Mouse (Mus musculus): ENCODE results near the gene Mindy4. TPM values are rescaled to one million over a fixed set of nuclear protein-coding genes. Genes with fewer than 3 reads are reported as not detected.

Gene Mindy4
- polyA plus RNA-seq, 2 experiments from 2014 or later, result 0.08 to 0.66 TPM

DNA sequence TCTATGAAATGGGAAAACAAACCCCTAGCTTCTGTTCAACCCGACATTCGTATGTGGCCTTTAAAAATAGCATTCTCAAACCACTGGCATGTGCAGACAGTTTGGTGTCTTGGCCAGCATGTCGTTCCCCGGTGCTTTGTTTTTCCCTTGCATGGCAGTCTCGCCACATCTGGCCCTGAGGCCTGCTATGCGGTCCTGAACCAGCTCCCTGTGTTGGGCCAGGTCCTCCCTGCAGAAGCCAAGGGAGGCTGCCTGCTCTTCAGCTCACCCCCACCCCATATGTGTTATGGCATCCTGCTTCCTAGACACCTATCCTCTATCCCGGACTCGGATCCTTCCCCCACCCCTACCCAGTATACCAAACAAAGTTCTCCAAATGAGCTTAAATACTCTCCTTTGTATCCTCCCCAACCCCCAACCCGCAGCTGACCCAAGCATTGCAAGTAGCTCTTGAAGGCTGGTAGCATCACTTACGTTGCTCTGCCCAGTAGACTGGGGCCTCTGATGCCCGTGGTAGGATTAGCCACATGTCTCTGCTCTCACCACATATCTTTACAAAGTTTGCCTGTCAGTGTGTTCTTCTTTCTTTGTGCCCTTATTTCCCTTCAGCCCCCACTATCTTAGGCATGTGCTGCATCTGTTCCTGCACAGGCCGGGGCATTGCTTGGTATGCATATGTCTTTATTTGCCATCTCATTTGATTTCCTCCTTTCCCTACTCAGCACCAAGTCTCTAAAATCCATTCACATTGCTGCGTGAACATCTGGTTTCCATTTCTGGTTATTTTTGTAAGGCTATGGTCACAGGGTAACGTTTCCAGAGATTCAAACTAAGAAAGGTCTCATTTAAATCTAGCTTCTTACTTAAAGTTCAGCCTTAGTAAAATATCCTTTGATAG, 55.5 kb downstream of the Mindy4 start:
- ATAC-seq, result no peak

GRCm38 (mm10) chr6:55262161-55262560, 59.0 kb downstream of the Mindy4 start:
- no peak for ATAC-seq

DNA sequence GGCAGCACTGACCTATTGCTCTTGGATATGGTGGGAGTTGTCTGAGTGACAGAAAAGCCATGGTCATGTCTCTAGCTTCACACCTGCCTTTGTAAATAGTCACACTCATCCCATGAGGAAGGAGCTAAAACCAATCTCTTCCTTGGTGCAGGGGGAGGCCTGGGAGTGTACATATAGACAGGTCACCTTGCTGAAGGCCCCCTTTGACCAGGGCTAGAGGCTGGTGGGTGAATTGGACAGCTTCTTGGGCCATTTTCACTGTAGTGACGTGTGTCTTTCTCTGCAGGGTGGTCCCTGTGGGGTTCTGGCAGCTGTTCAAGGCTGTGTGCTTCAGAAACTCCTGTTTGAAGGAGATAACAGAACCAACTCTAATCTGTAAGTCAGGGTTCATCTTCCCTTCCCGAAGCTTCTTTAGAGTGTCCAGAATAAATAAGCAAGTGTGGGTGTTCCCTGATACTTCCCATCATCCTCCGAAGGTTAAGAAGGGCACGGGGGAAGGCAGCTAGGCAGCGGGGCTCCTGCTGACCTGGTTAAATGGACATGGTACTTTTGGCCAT, 60.4 kb downstream of the Mindy4 start:
- ATAC-seq, result no peak

DNA sequence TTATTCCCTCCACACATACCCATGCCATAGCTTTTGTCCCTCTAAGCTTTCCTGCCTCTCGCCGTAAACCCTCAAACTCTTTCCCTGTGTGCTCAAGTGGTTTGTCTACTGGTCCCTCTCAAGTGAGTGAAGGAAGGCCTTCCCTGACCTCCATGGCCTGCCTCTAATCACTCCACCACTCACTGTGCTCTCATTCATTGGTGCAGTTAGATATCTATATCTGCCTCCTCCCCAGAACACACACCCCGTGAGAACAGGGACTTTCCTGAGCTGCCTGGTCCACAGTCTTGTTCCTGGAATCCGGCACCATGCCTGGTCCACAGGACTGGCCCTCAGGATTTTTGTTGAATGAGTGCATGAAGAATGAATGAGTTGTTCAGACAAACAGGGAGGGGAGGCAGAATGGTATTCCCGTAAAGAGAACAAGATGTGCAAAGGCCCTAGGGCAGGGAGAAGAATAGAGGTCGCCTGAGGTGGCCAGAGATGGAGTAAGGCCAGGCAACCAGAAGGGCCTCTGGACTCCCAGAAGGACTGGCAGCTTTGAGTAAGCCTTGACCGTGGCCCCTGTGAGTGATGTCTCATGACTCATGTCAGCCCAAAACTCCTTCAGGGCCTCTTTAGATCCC, 61.7 kb downstream of the Mindy4 start:
- no peak for ATAC-seq

DNA sequence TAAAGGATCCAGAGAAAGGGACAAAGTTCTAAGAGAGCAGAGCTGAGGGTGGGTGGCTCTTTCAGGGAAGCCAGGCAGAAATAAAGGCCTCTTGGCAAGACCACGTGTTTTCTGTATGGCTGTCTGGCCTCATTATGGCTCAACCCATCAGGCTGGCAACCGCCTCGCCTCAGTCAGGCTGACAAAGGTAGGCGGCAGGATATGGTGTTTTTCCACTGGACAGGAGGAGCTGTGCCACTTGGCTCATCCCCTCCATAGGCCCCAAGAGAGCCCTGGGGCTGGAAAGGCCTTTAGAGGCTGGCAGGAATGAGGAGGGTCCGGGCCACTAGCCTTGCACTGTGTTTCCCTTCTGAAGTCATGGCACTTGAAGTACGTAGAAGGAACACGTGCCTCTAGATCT, 69.8 kb downstream of the Mindy4 start:
- no peak for ATAC-seq

DNA sequence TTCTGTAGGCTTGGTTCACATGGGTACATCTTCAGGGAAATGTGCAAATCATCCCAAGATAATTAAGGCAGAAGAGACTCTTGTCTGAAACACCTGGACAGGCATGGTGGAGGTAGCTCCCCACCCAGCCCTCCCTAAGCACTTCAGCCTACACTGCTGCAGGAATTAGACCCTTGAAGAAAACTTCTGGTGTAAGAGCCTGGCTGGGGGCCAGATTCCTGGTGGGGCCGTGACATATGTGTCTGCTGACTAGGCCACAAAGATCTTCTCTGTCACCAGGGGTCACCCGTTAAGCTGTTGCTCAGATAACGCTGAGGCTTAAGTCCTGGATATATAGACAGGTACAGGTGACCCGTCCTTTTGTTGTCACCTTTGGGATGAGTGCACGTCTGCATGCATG, 70.3 kb downstream of the Mindy4 start:
- no peak for ATAC-seq

- ATAC-seq, result no peak
These were observed 71.8 kb downstream of the Mindy4 start for GRCm38 (mm10) chr6:55275000-55275399.

GRCm38 (mm10) chr6:55275786-55276185, 72.6 kb downstream of the Mindy4 start:
- no peak for ATAC-seq

GRCm38 (mm10) chr6:55276692-55277282, 73.6 kb downstream of the Mindy4 start:
- no peak for ATAC-seq

GRCm38 (mm10) chr6:55278086-55278485, 74.9 kb downstream of the Mindy4 start:
- ATAC-seq, result no peak

DNA sequence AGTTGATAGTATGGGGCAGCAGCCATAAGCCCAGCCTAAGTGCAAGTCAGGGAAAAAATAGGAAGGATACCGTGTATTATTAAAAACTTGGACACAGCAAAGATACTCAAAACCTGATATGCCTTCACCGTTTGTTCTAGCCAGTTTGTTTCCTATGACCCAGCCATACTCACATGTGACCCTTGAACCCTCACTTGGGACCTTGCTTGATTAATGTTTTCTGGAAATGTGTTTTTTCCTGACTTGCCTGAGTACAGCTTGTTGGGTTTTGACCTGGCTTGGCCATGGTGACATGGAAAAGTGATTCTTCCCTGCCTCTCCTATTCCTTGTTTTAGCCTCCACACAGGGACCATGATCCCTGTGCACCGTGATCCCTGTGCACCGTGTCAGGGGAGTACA, 75.3 kb downstream of the Mindy4 start:
- no peak for ATAC-seq

DNA sequence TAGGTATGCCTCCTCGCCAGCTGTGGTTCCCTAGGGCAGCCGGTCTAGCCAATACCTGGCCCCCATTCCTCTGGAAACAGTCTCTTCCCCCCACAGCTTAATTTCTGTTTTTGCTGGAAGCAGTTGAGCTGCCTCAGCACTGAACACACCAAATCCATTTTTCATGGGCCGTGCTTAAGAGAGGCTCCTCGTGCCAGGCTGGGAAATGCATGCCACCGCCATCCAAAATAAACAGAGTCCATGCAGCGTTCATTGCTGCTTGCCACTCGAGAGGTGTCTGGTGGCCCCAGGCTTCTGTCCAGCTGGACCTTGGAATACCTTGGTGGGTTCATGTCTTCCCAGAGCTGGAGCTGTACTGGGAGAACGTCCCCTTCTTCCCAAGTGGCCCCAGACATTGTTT, 77.8 kb downstream of the Mindy4 start:
- no peak for ATAC-seq

DNA sequence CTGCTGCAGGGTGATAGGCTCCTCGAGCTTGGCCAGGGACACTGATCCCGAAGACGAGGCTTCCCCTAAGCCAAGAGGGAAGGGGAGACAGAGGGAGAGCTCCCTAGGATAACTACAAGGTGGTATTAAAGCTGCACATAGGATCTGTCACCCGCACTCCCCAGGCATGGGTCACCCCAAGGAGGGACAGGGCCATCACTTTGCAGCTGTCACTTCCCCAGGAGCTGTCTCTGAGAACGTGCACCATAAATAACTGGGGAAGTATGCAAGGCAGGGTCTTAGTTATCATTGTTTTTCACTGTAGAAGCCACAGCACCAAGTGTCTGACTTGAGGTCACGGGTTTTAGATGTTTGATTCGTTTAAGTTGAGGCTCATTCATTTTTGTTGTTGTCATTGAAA, 78.5 kb downstream of the Mindy4 start:
- ATAC-seq, result no peak

DNA sequence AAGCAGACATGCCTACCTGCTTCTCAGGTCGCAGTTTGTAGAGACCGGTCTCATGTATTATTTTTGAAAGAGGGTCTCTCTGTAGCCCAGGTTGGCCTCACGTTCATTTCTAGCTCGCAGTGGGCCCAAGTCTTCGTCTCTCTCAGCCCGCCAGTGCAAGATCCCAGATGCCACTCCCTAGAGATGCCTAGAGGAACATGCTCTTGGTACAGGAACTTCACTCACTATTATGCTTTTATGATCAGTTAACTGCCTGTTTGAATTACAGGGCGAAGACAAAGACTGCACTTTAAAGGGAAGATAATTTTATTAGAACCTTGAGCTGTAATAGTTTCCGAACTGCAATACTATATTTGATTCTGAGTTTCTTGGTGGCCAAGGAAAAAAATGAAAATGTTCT, 79.2 kb downstream of the Mindy4 start:
- ATAC-seq, result no peak

DNA sequence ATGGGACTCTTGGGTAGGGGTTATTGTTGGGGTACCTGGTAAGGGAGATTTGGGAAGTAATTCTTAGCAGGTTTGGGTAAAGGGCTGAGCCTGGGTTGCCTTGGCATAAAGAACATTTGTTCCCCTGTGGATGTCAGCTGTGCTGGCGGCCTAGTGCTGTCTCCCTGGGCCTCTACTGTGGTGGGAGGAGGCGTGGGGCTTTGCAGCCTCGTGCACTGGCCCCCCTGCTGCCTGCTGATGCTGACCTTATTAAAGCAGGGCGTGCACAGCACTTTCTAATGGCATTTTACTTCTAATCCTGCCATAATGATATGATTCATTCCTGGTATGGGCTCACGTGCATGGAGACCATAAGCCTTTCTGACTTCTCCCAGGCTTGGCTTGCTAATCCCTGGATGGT, 82.0 kb downstream of the Mindy4 start:
- no peak for ATAC-seq

DNA sequence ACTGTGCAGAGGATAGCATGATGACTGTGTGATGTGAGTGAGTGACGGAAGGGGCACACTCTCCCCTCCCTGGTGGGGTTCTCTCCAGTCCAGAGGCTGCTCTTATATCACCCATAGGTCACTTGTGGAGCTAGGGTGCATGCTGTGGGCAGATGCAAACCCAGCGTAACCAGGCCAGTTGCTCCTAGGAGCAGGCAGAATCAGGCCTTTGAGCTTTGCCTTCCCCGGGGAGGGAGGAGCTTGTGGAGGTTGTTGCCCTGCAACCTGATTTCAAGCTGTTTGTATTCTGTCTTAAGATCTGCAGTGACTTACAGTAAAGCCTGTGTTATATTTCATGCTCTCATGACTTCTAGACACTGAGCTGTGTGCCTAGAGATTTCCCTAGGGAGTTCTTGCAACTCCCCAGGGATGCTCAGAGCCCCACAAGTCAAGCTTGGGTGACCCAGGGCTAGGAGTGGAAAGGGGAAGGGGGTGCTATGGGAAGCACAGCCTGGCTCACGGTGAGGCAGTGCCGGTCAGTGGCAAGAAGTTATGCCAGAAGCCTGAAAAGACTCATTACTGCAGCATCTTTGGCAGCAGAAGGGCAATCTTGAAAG, 84.9 kb downstream of the Mindy4 start:
- no peak for ATAC-seq

DNA sequence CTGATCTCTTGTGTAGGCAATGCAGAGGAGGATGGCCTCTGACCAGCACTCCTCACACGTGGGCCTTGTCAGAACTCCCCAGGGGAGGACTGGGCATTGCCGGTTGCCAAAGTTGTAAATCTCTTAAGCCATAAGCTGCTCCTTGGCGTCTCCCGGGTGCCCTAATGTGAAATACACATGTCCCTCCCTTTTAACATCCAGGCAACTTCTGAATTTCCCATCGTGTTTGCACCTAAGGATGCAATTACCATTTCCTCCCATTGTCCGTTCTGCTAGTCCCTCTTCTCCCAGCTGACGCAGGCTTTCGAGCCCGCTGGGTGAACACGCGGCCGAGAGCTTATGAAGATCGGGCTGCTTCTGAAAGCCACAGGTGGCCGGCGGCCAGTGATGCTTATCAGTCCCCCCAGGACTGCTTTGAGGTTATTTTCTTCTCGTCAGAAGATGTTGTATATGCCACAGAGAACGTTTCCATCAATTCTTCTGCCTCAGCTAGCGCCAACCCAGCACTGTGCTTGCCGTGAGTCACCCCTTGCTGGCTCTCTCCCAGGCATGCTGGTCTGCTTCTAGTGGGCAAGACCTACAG, 91.5 kb downstream of the Mindy4 start:
- ATAC-seq, result no peak

DNA sequence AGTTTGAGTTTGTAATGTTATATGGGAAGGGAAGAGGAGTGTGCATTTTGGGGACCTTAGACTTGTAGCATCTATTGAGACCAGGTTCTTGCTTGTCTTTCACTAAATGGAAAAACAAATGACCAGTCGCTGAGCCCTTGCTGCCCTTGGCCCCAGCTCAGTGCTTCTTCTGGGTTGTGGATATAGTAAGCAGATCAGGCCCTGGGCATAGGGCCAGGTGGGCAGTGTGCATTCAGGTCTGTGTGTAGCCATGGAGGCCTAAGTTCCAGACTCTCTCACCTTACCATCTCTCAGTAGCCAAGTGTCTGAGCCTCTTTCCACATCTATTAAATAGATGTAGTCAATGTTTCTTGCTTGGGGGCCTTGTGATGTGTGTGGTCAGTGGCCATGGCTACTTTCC, 92.1 kb downstream of the Mindy4 start:
- no peak for ATAC-seq

DNA sequence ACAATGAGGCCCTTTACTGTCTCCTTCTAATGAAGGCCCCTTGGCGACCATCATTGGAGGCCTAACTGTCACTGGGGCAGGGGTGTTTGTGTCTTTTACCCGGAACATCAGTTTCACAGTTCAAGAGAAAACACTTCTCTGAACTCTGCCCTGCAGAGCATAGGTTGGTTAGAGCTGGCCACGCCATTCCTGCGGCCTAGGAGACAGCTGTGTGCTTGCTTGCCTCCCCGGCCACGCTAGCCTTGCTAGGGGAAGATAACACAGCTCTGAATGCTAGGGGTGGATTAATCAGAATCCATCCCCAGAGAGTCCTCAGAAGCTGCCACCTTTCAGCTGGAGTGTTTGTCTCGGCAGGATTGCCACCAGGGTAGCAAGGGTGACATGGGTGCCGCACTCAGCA, 96.3 kb downstream of the Mindy4 start:
- ATAC-seq, result no peak

DNA sequence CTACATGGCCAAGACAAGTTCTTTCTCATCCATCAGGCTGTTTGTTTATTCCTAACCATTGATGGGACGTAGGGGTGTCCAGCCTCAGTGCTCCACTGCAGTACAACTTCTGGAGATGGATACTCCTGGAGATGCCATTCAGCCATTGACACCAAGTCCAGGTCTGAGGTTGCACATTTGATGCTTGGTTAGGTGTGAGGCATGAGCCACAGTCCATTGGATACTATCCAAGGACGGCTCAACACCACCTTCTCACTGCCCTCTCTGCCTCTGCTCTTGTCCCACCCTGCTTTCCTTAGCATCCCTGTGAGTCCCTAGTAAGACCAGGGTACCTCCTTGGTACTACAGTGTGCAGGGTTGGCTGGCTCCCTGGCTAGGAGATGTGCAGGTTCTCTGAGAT, 96.7 kb downstream of the Mindy4 start:
- ATAC-seq, result no peak

- ATAC-seq, result no peak
These were observed 97.5 kb downstream of the Mindy4 start for GRCm38 (mm10) chr6:55300704-55301103.

DNA sequence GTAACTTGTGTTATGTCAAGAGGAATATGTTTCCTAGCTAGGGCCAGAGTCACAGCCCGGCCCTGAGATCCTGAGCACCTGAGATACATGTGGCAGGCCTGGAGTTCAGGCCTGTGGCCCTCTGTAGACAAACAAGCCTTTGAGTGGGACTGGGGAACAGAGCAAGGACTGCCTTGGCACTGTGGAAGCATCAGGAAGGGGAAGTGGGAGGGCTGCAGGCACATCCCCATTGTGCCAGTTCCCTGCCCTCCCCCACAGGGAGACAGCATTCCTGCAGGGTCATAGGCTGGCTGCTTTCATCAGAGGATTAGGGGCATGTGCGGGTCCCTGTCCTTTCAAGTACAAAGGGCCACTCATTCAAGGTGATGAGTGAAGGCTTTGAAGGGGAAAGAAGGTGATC, 107.0 kb downstream of the Mindy4 start:
- ATAC-seq, result no peak

- no peak for ATAC-seq
These were observed 108.8 kb downstream of the Mindy4 start for GRCm38 (mm10) chr6:55311962-55312361.

Measured in CD4-positive, CD25-positive, alpha-beta regulatory T cell, adult 4 months (primary cell).